Mouse (Mus musculus): ENCODE measurements around the gene Ccr10. TPM values are rescaled to one million over a fixed set of nuclear protein-coding genes. Genes with fewer than 3 reads are reported as not detected.
"Not testable (repeated sequence)": the region's sequence is repeated elsewhere in the genome, so short reads cannot be mapped to it uniquely, and the experiment has no call there.

Gene Ccr10
- total RNA-seq, 1 experiment from 2014 or later: 0.18 TPM

DNA sequence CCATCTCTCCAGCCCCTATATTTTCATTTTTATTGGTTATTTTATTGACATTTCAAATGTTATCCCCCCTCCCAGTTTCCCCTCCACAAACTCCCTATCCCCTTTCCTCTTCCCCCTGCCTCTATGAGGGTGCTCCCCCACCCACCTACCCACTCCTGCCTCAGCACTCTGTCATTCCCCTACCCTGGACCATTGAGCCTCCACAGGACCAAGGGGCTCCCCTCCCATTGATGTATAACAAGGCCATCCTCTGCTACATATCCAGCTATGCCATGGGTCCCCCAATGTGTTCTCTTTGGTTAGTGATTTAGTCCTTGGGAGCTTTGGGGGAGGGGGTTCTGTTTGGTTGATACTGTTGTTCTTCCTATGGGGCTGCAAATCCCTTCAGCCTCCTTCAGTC lies 20.6 kb downstream of the Ccr10 start:
- DNase-seq: no peak

DNA sequence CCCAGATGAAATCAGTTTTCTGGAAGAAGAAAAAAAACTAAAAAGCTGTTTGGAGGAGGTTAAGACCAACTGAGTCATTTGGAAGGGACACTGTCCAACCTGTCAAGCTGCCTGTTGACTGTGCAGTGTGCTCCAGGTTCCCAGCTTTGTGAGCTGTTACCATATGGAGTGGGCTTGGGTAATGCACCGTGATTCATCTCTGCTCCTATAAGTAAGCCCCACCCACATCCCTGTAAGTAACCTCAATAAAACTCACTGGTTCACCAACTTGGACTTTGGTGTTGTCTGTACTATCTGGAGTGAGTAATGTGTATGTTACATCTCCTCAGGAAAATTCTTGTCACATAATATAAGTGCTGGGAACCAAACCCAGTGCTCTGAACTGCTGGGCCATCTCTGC lies 22.4 kb downstream of the Ccr10 start:
- no peak for DNase-seq

GRCm38 (mm10) chr11:101151063-101151462 lies 24.2 kb downstream of the Ccr10 start:
- no peak for DNase-seq

GRCm38 (mm10) chr11:101149178-101150105 lies 25.8 kb downstream of the Ccr10 start:
- peak; percentile 38 for DNase-seq

- DNase-seq: no peak
Observed at GRCm38 (mm10) chr11:101148751-101149150, 26.5 kb downstream of the Ccr10 start.

DNA sequence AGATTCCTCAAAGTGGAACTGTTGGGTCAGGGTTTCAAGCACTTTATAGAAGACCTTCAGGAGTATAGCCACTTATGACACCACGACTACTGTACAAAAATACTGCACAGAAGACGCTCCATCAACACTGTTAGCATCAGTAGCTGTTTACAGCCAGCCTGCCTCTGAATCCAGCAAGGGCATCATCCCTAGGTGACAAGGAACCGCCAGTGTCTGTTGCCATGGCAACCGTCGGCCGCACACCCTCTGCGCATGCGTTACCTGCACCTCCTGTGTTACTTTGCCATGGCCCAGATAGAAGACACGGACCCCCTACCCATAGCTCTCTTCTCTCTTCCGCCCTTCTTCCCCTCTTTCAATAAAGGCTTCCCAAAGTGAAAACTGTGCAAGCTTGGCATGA lies 28.9 kb downstream of the Ccr10 start:
- DNase-seq: no peak

DNA sequence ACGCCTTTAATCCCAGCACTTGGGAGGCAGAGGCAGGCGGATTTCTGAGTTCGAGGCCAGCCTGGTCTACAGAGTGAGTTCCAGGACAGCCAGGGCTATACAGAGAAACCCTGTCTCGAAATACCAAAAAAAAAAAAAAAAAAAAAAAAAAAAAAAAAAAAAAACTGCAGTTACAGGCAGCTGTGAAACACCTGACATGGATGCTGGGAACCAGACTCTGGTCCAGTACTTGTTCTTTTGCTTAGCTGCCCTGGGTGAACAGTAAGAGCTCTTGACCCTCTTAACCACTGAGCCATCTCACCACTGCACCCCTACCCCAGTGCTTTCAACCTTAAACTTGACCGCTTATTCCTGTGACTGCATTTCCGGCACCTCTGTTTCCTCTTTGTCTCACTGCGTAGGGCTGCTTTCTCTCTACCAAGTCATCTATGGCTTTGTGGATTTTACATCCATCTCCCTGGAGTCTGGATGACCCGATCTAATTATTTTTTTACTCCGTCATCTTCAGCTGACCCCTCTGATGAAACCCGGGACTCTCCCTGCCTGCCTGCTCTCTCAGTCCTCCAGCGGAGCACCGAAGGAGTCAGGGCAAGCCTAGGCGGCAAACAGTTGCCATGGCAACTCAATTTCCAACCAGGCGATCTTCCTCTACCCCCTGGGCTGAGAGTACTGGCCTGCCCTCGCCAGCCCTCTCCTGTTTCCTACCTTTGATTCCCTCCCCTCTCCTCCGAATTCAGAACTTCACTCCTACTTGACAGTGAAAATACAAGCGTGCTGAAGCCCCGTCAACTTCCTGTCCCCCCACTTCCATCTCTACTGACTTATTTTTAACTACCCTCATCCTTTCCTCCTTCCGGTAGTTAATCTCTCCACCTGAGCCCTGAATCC lies 31.7 kb downstream of the Ccr10 start:
- no peak for DNase-seq

DNA sequence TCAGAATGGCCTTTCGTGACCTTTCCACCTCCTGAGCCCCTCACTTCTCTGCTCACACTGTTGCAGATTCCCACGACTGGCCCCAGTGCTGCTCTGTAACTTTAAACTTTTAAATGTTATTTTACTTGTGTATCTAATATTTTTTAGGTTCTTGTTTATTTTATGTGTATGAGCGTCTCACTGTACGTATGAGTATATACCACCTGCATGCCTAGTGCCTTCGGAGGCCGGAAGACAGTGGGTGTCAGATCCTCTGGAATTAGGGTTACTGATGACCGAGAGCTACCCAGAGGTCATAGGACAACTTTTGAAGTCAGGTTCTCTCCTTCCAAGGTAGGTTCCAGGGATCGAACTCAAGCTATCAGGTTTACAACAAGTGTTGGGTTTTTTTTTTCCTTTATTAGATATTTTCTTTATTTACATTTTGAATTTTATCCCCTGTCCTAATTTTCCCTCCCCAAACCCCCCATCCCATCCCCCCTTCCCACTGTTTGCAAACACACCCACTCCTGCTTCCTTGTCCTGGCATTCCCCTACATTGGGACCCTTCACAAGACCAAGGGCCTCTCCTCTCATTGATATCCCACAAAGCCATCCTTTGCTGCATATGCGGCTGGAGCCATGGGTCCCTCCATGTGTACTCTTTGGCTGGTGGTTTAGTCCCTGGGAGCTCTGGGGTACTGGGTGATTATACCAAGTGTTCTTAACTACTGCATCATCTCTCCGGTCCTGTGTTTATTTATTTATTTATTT lies 32.9 kb downstream of the Ccr10 start:
- no peak for DNase-seq

DNA sequence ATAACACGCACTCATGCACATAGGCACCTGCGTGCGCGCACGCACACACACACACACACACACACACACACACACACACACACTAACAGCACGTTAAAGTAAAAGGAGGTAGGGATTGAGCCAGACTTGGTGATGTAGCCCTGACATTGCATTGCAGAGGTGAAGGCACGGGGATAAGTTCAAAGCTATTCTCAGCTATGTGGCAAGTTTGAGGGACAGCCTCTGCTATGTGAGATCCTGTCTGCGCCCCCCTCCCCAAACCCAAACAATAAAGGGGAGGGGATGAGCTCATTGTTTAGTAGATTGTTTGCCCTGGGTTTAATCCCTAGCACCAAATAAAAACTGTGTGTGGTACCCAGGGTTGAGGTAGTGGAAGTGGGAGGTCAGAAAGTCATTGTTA lies 34.2 kb downstream of the Ccr10 start:
- no peak for DNase-seq

- DNase-seq: no peak
Observed at GRCm38 (mm10) chr11:101140164-101140819, 35.0 kb downstream of the Ccr10 start.

DNA sequence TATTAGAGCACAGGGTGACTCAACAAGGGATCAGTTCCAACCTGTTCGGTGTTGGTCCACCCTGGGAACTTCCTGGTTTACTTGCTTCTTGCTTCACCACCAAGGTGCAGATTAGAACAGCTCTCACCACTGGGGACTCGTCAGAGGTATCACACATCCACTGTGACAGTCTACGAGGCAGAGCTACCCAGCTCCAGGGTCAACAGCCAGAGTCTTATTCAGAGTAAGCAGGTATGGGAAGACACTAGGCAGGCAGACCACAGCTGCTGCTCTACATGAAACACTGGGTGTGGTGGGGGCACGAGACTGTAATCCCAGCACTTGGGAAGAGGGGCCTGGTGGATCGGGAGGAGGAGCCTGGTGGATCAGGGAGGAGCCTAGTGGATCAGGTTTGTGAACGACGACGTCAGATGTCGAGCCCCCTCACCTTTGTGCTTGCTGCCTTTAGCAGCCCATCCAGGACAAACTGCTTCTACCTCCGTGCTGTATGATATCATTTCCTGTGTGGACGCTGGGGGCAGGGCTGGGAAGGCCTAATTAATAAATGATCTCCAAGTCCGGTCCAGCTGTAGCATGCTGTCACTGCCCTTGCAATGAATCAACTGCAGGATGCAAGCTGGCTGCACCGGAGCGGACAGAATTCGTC lies 36.6 kb downstream of the Ccr10 start:
- DNase-seq: peak; percentile 42

DNA sequence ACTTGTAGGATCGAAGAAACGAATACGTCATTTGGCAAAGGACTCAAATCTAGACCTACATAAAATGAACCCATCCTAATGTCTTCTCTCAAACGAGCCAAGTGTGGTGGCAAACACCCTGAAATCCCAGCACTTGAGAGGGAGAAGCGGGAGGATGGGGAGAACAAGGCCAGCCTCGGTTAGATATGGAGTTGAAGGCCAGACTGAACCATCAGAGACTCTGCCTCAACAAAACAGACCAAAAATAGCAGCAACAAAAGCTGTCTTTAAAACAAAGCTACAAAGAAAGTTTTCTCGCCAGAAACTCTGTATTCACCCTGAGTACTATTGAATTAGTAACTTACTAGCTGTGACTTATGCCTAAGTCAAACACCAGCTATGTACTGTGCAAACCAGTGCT lies 38.2 kb downstream of the Ccr10 start:
- DNase-seq: no peak

- DNase-seq: peak; percentile 62
Observed at GRCm38 (mm10) chr11:101134217-101134865, 40.9 kb downstream of the Ccr10 start.

DNA sequence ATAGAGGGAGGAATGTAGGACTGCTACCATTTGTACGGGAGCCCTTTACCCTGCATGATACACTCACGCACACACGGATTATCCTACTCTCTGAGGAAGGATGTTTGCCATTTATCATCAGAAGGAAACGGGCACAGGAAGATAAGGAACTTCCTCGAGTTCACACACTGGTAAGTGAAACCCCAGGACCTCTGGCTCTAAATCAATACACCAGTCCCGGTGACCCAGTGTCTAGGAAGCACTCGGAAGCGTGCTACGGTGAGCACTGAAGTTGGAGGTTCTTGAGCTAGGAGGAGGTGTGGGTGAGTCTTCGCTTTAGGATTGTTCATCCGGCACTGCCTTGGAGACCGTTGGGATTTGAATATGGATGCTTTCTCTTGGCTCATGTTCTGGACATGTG lies 42.2 kb downstream of the Ccr10 start:
- no peak for DNase-seq

DNA sequence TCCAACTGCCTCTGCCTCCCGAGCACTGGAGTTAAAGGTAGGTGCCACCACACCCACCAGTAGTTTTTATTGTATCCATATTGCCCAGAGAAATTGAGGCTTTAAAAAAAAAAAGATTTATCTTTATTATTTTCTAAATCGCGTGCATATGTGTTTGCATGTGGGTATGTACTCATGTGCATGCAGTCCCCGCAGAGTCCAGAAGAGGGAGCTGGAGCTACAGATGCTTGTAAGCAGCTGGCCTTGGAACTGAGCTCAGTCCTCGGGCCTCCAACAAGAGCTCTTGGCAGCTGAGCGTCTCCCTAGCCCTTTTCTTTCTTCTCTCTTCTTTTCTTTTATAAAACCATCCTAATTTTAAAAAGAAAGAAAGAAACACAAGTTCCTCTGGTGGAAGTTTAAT lies 43.5 kb downstream of the Ccr10 start:
- DNase-seq: no peak

DNA sequence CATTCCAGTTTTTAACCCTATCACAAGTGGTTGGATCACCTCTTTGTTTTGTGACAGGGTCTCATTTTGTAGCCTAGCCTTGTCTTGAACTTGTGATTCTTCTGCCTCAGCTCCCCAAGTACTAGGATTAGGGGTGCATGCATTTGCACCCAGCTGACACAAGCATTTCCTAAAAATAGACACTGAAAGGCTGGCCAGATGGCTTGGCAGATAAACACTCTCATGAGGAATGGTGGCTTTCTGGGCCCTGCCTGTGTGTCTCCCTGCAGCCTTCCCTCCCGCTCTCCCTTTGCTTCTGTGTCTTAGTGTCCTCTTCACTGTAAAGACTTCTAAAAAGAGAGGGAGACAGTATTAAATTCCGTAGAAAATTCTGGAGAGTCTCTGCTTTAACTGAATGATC lies 44.1 kb downstream of the Ccr10 start:
- DNase-seq: no peak

GRCm38 (mm10) chr11:101130056-101130756 lies 45.0 kb downstream of the Ccr10 start:
- DNase-seq: no peak

DNA sequence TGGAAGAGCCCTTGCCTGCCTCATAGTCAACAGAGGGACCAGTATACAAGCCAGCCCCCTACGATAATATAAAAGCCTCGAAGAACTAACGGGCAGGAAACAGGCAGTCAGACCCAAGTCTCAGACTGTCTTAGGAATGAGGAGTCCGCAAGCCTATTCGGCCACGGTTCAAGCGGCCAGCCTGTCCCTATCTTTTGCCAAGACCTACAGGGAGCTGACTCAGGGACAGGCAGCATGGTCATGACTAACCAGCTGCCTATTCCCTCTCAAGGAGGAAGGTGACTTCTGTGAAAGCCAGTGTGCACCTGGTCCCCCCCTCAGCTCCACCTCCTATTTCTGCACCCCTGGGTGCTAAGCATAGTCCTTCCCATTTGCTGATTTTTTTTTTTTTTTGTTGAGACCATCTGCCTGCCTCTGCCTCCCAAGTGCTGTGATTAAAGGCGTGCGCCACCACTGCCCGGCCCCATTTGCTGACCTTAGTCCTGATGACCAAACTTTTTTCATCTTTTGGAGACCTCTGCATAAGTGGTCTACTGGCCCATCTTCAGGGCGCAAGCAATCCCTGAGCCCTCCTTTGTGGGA lies 46.2 kb downstream of the Ccr10 start:
- peak; percentile 43 for DNase-seq

- no peak for DNase-seq
Observed at GRCm38 (mm10) chr11:101127075-101127474, 48.2 kb downstream of the Ccr10 start.

DNA sequence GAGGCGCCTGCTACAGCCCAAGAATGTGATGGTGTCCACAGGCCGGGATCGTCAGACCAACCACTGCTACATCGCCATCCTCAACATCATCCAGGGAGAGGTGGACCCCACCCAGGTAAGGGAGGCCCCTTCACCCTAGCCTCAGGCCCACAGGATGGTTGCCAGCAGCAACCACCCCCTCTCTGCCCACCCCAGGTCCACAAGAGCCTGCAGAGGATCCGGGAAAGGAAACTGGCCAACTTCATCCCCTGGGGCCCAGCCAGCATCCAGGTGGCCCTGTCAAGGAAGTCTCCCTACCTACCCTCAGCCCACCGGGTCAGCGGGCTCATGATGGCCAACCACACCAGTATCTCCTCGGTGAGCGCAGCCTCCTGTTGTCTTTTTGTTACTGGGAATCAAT lies 50.2 kb downstream of the Ccr10 start:
- DNase-seq: not testable (repeated sequence)
